Mouse (Mus musculus) forebrain, embryonic 10.5 days (tissue): ENCODE measurements around the gene Pnmal1. TPM values are rescaled to one million over a fixed set of nuclear protein-coding genes. Genes with fewer than 3 reads are reported as not detected.

Experiments used
- DNase-seq: peaks from one replicate; pipeline ENCODE4 v3.0.0-alpha.2; 2017; ENCODE audit warnings: low spot score; ENCODE audit errors: extremely low spot score
- H3K27ac ChIP-seq: fragments of 300-500 bp; sonication (generic); 2 replicates; pipeline ENCODE4 v1.5.1; 2016; ENCODE audit warnings: mild to moderate bottlenecking
- H3K27me3 ChIP-seq: fragments of 300-500 bp; sonication (generic); 2 replicates; pipeline ENCODE4 v1.6.1; 2016; ENCODE audit warnings: mild to moderate bottlenecking; ENCODE audit not compliant: poor library complexity, severe bottlenecking
- H3K36me3 ChIP-seq: fragments of 300-500 bp; sonication (generic); replicated peaks from 2 replicates; pipeline ENCODE4 v1.6.1; 2016; ENCODE audit warnings: mild to moderate bottlenecking, moderate library complexity
- H3K4me1 ChIP-seq: fragments of 300-500 bp; sonication (generic); 2 replicates; pipeline ENCODE4 v1.6.1; 2016
- H3K4me3 ChIP-seq: fragments of 300-500 bp; sonication (generic); 2 replicates; pipeline ENCODE4 v1.5.1; 2016; ENCODE audit warnings: mild to moderate bottlenecking, moderate library complexity
- H3K9me3 ChIP-seq: fragments of 300-500 bp; sonication (generic); 2 replicates; pipeline ENCODE4 v1.6.1; 2016; ENCODE audit warnings: mild to moderate bottlenecking, moderate library complexity
- WGBS: fragments of 180-500 bp; shearing (Covaris S2); methylation state at CpG from one replicate; pipeline ENCODE4 v1.1.7; 2016; 5-methylcytosine and 5-hydroxymethylcytosine counted together
- polyA plus RNA-seq: library from polyadenylated mRNA; unstranded; fragments of >200 nt; fragmentation: Nextera tagmentation; extraction: Ambion mirVana; gene quantifications from 2 replicates; pipeline ENCODE4 v1.2.1, GENCODE M21; 2016

Gene Pnmal1
- polyA plus RNA-seq, 1 experiment from 2014 or later = 9.3 TPM

DNA sequence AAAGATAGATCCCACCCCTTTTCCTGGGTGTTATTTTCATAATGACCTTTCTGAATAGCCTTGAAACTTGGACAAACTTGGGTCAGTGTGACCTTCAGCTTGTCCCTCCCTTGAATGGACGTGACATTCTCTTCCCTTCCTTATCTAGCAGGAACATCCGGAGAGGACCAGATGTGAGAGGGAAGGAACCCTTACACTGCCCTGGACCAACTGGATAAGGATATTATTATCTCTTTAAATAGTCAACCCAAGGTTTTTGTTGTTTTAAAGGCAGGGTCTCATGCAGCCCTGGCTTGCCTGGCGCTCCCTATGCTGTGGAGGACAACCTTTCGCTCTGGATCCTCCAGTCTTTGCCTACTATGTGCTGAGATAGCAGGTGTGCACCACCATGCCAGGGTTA is 39.8 kb downstream of the Pnmal1 start:
- Histone ChIP-seq H3K36me3 (peaks cover 75% of the 10 kb centered on the region), H3K27me3 (no peaks in the 10 kb centered on the region), H3K4me3 (no peak overlapping the region), H3K4me1 (peaks cover 41% of the 10 kb centered on the region), H3K27ac (no peak overlapping the region), H3K9me3 (no peaks in the 10 kb centered on the region)
- DNase-seq = no peak
- WGBS = 64% methylated on average over 4 of the region's 4 CpGs

GRCm38 (mm10) chr7:16999650-17000049 is 40.2 kb downstream of the Pnmal1 start:
- Histone ChIP-seq H3K27me3 (no peaks in the 10 kb centered on the region), H3K4me1 (peaks cover 37% of the 10 kb centered on the region), H3K36me3 (peaks cover 79% of the 10 kb centered on the region), H3K27ac (no peak overlapping the region), H3K4me3 (no peak overlapping the region), H3K9me3 (no peaks in the 10 kb centered on the region)
- WGBS = 23% methylated on average over 4 of the region's 4 CpGs
- peak; percentile 87 for DNase-seq

GRCm38 (mm10) chr7:17002375-17003195 is 43.1 kb downstream of the Pnmal1 start:
- WGBS = 16% methylated on average over 7 of the region's 7 CpGs
- H3K4me3 ChIP-seq = no peak overlapping the region
- peak; percentile 84 for DNase-seq
- no peaks in the 10 kb centered on the region for H3K9me3 ChIP-seq
- H3K27ac ChIP-seq = no peak overlapping the region
- H3K4me1 ChIP-seq = peaks cover 10% of the 10 kb centered on the region; the same call in 1 of the 2 replicates
- peaks cover 79% of the 10 kb centered on the region for H3K36me3 ChIP-seq
- no peaks in the 10 kb centered on the region for H3K27me3 ChIP-seq

GRCm38 (mm10) chr7:17003230-17003960 is 43.9 kb downstream of the Pnmal1 start:
- Histone ChIP-seq H3K27ac (no peak overlapping the region), H3K4me1 (peaks cover 3% of the 10 kb centered on the region; the same call in 1 of the 2 replicates), H3K4me3 (no peak overlapping the region), H3K27me3 (no peaks in the 10 kb centered on the region), H3K36me3 (peaks cover 79% of the 10 kb centered on the region), H3K9me3 (no peaks in the 10 kb centered on the region)
- 87% methylated on average over 7 of the region's 7 CpGs for whole genome bisulfite sequencing
- no peak for DNase-seq

DNA sequence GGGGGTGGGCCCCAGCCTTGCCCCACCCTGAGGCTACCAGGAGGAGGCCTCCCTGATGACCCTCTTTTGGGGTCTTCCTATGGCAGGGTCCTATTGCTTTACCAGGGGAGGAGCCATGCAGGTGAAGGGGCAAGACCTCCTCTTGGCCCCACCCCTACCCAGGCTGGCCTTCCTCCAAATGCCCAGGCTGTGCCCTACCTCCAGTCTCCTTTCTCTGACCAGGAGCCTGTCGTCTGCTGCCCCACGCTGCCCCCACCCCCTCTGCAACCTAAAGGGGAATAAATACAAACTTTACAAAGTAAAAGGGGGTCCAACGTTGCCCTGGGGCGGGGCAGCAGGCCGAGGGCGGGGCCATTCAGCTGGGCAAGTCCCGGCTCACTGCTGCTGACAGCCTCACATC is 45.2 kb downstream of the Pnmal1 start:
- no peak overlapping the region for H3K27ac ChIP-seq
- no peaks in the 10 kb centered on the region for H3K9me3 ChIP-seq
- peaks cover 82% of the 10 kb centered on the region for H3K36me3 ChIP-seq
- no peaks in the 10 kb centered on the region for H3K27me3 ChIP-seq
- H3K4me3 ChIP-seq = no peak overlapping the region
- no peaks in the 10 kb centered on the region for H3K4me1 ChIP-seq
- 85% methylated on average over 7 of the region's 7 CpGs for WGBS
- DNase-seq = no peak

- WGBS = 87% methylated on average over 4 of the region's 4 CpGs
- Histone ChIP-seq H3K27ac (no peak overlapping the region), H3K4me3 (no peak overlapping the region), H3K4me1 (no peaks in the 10 kb centered on the region), H3K9me3 (no peaks in the 10 kb centered on the region), H3K27me3 (no peaks in the 10 kb centered on the region), H3K36me3 (peaks cover 93% of the 10 kb centered on the region)
- DNase-seq = no peak
These were observed 47.8 kb downstream of the Pnmal1 start for GRCm38 (mm10) chr7:17007300-17007699.

- 92% methylated on average over 16 of the region's 16 CpGs for WGBS
- Histone ChIP-seq H3K27ac (no peak overlapping the region), H3K36me3 (peaks cover 100% of the 10 kb centered on the region), H3K27me3 (no peaks in the 10 kb centered on the region), H3K4me3 (no peak overlapping the region), H3K4me1 (no peaks in the 10 kb centered on the region), H3K9me3 (no peaks in the 10 kb centered on the region)
- no peak for DNase-seq
These were observed 50.0 kb downstream of the Pnmal1 start for GRCm38 (mm10) chr7:17009326-17010009.

GRCm38 (mm10) chr7:17010010-17010347 is 50.5 kb downstream of the Pnmal1 start:
- no peak for DNase-seq
- 96% methylated on average over 5 of the region's 5 CpGs for WGBS
- no peak overlapping the region for H3K4me3 ChIP-seq
- H3K9me3 ChIP-seq = no peaks in the 10 kb centered on the region
- H3K27ac ChIP-seq = no peak overlapping the region
- peaks cover 100% of the 10 kb centered on the region for H3K36me3 ChIP-seq
- H3K4me1 ChIP-seq = no peaks in the 10 kb centered on the region
- H3K27me3 ChIP-seq = no peaks in the 10 kb centered on the region

- 94% methylated on average over 7 of the region's 7 CpGs for WGBS
- DNase-seq = no peak
- Histone ChIP-seq H3K27ac (no peak overlapping the region), H3K9me3 (no peaks in the 10 kb centered on the region), H3K27me3 (no peaks in the 10 kb centered on the region), H3K36me3 (peaks cover 100% of the 10 kb centered on the region), H3K4me1 (no peaks in the 10 kb centered on the region), H3K4me3 (no peak overlapping the region)
These were observed 52.6 kb downstream of the Pnmal1 start for GRCm38 (mm10) chr7:17011909-17012590.

Other genes starting within 250 kb of the Pnmal1 start
- not detected in 2 replicates for gene Ceacam9, start 237.8 kb upstream of the Pnmal1 start, polyA plus RNA-seq
- 249 and 254 TPM in 2 replicates for gene Ap2s1, start 221.3 kb upstream of the Pnmal1 start, polyA plus RNA-seq
- gene Slc1a5, start 178.3 kb upstream of the Pnmal1 start, polyA plus RNA-seq = 44.3 and 46.2 TPM in 2 replicates
- 120 and 122 TPM in 2 replicates for gene Strn4, start 143.8 kb upstream of the Pnmal1 start, polyA plus RNA-seq
- gene Fkrp, start 142.9 kb upstream of the Pnmal1 start, polyA plus RNA-seq = 26.3 and 27.2 TPM in 2 replicates
- gene Prkd2, start 116.8 kb upstream of the Pnmal1 start, polyA plus RNA-seq = 9.6 and 10.7 TPM in 2 replicates
- gene Dact3, start 84.4 kb upstream of the Pnmal1 start, polyA plus RNA-seq = 1.9 and 2.2 TPM in 2 replicates
- 5.5 and 6.6 TPM in 2 replicates for gene Gng8, start 67.9 kb upstream of the Pnmal1 start, polyA plus RNA-seq
- gene Ptgir, start 53.2 kb upstream of the Pnmal1 start, polyA plus RNA-seq = 0.10 TPM in 2 replicates
- 156 and 163 TPM in 2 replicates for gene Calm3, start 35.6 kb upstream of the Pnmal1 start, polyA plus RNA-seq
- 4.3 and 6.8 TPM in 2 replicates for gene Pnmal2, start 15.0 kb upstream of the Pnmal1 start, polyA plus RNA-seq
- 1.2 and 1.4 TPM in 2 replicates for gene Gm42372, start 23.4 kb downstream of the Pnmal1 start, polyA plus RNA-seq
- gene Ccdc8, start 33.0 kb downstream of the Pnmal1 start, polyA plus RNA-seq = 7.8 and 8.9 TPM in 2 replicates
- 149 and 150 TPM in 2 replicates for gene Ppp5c, start 68.2 kb downstream of the Pnmal1 start, polyA plus RNA-seq
- gene Hif3a, start 102.7 kb downstream of the Pnmal1 start, polyA plus RNA-seq = 4.3 and 5.3 TPM in 2 replicates
- 0.11 and 0.12 TPM in 2 replicates for gene Psg16, start 114.4 kb downstream of the Pnmal1 start, polyA plus RNA-seq
- gene Ceacam3, start 190.6 kb downstream of the Pnmal1 start, polyA plus RNA-seq = not detected in 2 replicates
- gene Psg29, start 243.8 kb downstream of the Pnmal1 start, polyA plus RNA-seq = not detected in 2 replicates